ENCODE assay signal across 13 mouse cellular contexts in genomic region chr6:120190912-120191311, GRCm38 (mm10).
DNase-seq lines count a peak whose midpoint lies in the region; ATAC-seq lines count a peak whose summit lies in the region.
"Had no signal": no experiment of that assay in that cellular context is flagged by ENCODE, and none has a peak within 500 bp of the region (broad histone marks: within the 10 kb centered on the region; RNA-seq: fewer than 3 reads in every experiment).

No protein-coding gene starts in this region.

- no peak overlapping the region for H3K4me3 ChIP-seq in heart, embryonic 10.5 days
- H3K4me3 ChIP-seq in forebrain, embryonic 12.5 days (replicated peaks) = no peak overlapping the region
- H3K4me3 ChIP-seq: embryonic facial prominence, embryonic 15.5 days; limb, embryonic 15.5 days; neural tube, embryonic 13.5 days had no signal

- H3K4me2 ChIP-seq in forebrain, embryonic 12.5 days = no peak overlapping the region
- H3K4me2 ChIP-seq: embryonic facial prominence, embryonic 15.5 days; limb, embryonic 15.5 days; neural tube, embryonic 13.5 days had no signal

- H3K4me1 ChIP-seq in heart, embryonic 10.5 days = peaks cover 68% of the 10 kb centered on the region
- peaks cover 34% of the 10 kb centered on the region for H3K4me1 ChIP-seq in forebrain, embryonic 12.5 days

- H3K27me3 ChIP-seq in heart, embryonic 10.5 days (ENCODE audit: insufficient read depth, poor library complexity, severe bottlenecking) = peaks cover 5% of the 10 kb centered on the region; the same call in 1 of the 2 replicates
- H3K27me3 ChIP-seq in forebrain, embryonic 12.5 days = peaks cover 22% of the 10 kb centered on the region; the same call in 1 of the 2 replicates
- H3K27me3 ChIP-seq: embryonic facial prominence, embryonic 15.5 days; neural tube, embryonic 13.5 days had no signal

- H3K9me3 ChIP-seq in heart, embryonic 10.5 days = no peaks in the 10 kb centered on the region
- H3K9me3 ChIP-seq in forebrain, embryonic 12.5 days = no peaks in the 10 kb centered on the region
- H3K9me3 ChIP-seq: embryonic facial prominence, embryonic 15.5 days; limb, embryonic 15.5 days; neural tube, embryonic 13.5 days had no signal

- peak; percentile 46 for DNase-seq in ovary, adult 18-20 months (ENCODE audit: low spot score)
- no peak for DNase-seq in ovary, postnatal 10 days (ENCODE audit: low spot score)
- peak; percentile 87 for DNase-seq in adrenal gland, adult 8-10 months
- DNase-seq in heart, embryonic 10.5 days (ENCODE audit: low spot score) = no peak
- DNase-seq in yolk sac, embryonic 10.5 days (ENCODE audit: low spot score) = peak; percentile 74
- DNase-seq in kidney, postnatal 4 days = no peak
- DNase-seq: kidney, adult 11 months; layer of hippocampus, postnatal 36 days; thymus, adult 18-20 months had no signal

- H3K27ac ChIP-seq in heart, embryonic 10.5 days = peak overlapping the region; percentile 84
- H3K27ac ChIP-seq in forebrain, embryonic 12.5 days = no peak overlapping the region
- H3K27ac ChIP-seq: embryonic facial prominence, embryonic 15.5 days; limb, embryonic 15.5 days; neural tube, embryonic 13.5 days had no signal

- no peaks in the 10 kb centered on the region for H3K36me3 ChIP-seq in heart, embryonic 10.5 days
- no peaks in the 10 kb centered on the region for H3K36me3 ChIP-seq in forebrain, embryonic 12.5 days (replicated peaks)
- H3K36me3 ChIP-seq: embryonic facial prominence, embryonic 15.5 days; limb, embryonic 15.5 days; neural tube, embryonic 13.5 days had no signal

- 26% methylated on average over 4 of the region's 4 CpGs for WGBS in heart, embryonic 10.5 days
- 80% methylated on average over 4 of the region's 4 CpGs for WGBS in forebrain, embryonic 12.5 days

- no peak overlapping the region for H3K9ac ChIP-seq in forebrain, embryonic 12.5 days
- H3K9ac ChIP-seq: embryonic facial prominence, embryonic 15.5 days; limb, embryonic 15.5 days; neural tube, embryonic 13.5 days had no signal

- ATAC-seq in forebrain, embryonic 12.5 days (ENCODE audit: low FRiP score) = no peak

Comparison
In these comparisons a context has a peak if more than half of its experiments do, and no peak if none do; other contexts are left out.
1. DNase-seq: peak in ovary, adult 18-20 months (single experiment), adrenal gland, adult 8-10 months (single experiment) and yolk sac, embryonic 10.5 days (single experiment); none in ovary, postnatal 10 days (single experiment), heart, embryonic 10.5 days (single experiment) and kidney, postnatal 4 days (0 of 2).